12 mouse cellular contexts compared by ENCODE assay signal in genomic region chr2:146326654-146327053, GRCm38 (mm10).
"Had no signal": no experiment of that assay in that cellular context is flagged by ENCODE, and none has a peak within 500 bp of the region (broad histone marks: within the 10 kb centered on the region; RNA-seq: fewer than 3 reads in every experiment).

No protein-coding gene starts in this region.

- H3K27me3 ChIP-seq: limb, embryonic 15.5 days; liver, embryonic 13.5 days; neural tube, embryonic 12.5 days had no signal

- DNase-seq: kidney, adult 11 months; kidney, adult 9 months; kidney, postnatal 36 days; layer of hippocampus, adult 9-11 months; layer of hippocampus, postnatal 36 days; liver, embryonic 13.5 days; lung, adult 18-20 months; thymus, postnatal 4 days had no signal

- H3K4me1 ChIP-seq: limb, embryonic 15.5 days; liver, embryonic 13.5 days had no signal

- H3K4me2 ChIP-seq: limb, embryonic 15.5 days; liver, embryonic 13.5 days; neural tube, embryonic 12.5 days had no signal

- H3K9me3 ChIP-seq: limb, embryonic 15.5 days; liver, embryonic 13.5 days; neural tube, embryonic 12.5 days had no signal

- H3K36me3 ChIP-seq: limb, embryonic 15.5 days; neural tube, embryonic 12.5 days had no signal

- H3K4me3 ChIP-seq: limb, embryonic 15.5 days; liver, embryonic 13.5 days; neural tube, embryonic 12.5 days had no signal

- H3K27ac ChIP-seq: kidney, postnatal 0 days; limb, embryonic 15.5 days; liver, embryonic 13.5 days; neural tube, embryonic 12.5 days; stomach, postnatal 0 days had no signal

- H3K9ac ChIP-seq: limb, embryonic 15.5 days; liver, embryonic 13.5 days; neural tube, embryonic 12.5 days had no signal
